Mouse (Mus musculus): ENCODE measurements at regions not wholly inside any gene's neighbourhood (a gene's known extent, or its start where the extent isn't known, plus 50 kb on each side); places are given as distances from the start of the nearest gene placed in this dataset.
"Not testable (repeated sequence)": the region's sequence is repeated elsewhere in the genome, so short reads cannot be mapped to it uniquely, and the experiment has no call there.

GRCm38 (mm10) chr3:80079801-80080418, 195.6 kb downstream of the Fam198b start:
- DNase-seq = peak; percentile 83

DNA sequence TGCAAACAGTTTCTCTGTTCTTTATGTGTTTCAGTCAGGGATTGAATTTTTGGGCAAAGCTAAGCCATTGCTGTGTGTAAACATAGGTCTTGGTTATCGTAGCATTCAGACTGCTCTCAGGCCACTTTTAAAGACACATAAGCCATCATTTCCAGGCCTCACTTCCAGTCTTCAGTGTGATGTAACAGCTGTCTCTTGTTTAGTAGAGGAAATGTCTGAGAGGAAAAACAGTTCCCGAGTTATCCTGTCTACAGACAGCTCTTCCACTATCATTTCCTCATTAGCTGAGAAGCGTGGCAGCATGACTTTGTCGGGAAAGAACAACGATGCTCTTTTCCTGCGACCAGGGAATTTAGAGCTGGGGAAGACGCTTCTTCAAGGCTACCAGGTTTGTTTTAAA, 196.9 kb downstream of the Fam198b start:
- DNase-seq = no peak

- no peak for DNase-seq
These were observed 198.6 kb downstream of the Fam198b start for GRCm38 (mm10) chr3:80082780-80083519.

GRCm38 (mm10) chr3:80084168-80084567, 199.8 kb downstream of the Fam198b start:
- DNase-seq = no peak

DNA sequence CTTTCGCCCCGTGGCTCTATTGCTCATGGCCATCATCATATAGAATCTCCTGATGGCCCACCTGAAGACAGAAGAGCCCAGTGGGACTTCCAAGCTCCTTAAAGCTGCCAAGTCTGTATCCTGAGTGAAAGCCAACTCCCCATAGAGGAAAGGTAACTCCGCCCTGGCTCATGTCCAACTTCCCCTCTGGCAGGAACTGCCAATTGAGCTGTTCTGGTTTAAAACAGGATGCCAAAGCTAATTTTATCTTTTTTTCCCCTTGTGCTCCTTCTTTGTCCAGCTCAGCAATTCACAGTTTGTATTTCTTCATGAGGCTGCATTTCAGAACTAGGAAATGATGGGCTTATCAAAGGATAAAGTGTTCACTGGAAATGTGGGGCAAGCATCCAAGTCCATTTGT, 215.3 kb downstream of the Fam198b start:
- DNase-seq = peak; percentile 54

GRCm38 (mm10) chr3:80120177-80120736, 235.9 kb downstream of the Fam198b start:
- DNase-seq = no peak

DNA sequence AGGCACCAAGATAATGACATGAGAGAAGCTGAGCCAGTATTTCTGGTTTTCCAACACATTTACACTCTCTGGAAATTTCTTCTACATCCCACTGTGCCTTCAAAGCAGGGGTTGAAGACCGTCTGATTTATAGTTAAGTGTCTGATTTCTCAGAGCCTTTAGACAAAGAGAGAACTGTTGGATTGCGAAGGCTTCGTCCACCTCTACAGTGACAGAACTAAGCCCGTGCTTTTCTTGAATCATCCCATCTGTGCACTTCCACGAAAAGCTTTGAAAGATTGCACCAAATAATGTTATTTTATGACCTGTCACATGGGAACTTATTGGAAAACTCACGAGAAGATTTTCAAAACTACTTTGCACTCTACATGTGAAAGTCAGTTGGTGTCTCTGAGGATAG, 239.3 kb downstream of the Fam198b start:
- no peak for DNase-seq

DNA sequence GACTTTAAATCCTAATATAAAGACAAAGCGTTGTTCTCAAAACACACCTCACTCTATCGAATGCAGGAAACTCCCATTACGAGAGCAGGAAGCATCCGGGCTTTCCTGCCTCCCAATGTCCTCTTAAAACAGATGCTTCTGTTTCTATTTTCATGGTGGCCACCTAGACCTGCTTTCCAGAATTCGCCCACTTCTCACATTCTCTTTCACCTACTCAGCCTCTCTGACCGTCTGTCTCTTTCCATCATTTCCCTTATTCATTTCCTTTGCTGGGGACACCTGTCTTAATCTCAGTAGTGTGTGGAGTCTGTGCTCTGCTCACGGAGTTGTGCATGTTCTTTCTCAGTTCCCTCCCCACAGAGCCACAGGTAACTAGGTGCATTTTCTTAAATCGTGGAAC, 240.3 kb downstream of the Fam198b start:
- DNase-seq = no peak

DNA sequence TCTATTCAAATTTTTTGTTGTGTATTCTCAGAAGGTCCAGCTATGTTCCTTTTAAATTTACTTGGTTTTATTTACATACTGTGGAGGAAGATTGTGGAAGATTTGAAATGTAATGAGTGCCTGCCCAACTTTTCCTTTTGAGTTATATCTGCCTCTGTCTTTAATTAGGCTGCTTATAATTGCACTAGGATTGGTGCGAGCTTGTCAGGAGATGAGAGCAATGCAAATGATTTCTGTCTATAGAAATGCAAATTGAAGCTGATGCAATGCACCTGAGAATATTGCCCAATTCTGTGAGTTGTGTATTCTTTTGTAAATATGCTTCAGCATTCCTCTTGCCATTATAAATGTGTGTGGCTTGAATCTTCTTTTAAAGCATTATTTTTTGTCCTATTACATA, 257.4 kb downstream of the Fam198b start:
- no peak for DNase-seq

GRCm38 (mm10) chr3:80160473-80160872, 276.1 kb downstream of the Fam198b start:
- no peak for DNase-seq

GRCm38 (mm10) chr3:80181749-80182148, 297.4 kb downstream of the Fam198b start:
- DNase-seq = no peak

DNA sequence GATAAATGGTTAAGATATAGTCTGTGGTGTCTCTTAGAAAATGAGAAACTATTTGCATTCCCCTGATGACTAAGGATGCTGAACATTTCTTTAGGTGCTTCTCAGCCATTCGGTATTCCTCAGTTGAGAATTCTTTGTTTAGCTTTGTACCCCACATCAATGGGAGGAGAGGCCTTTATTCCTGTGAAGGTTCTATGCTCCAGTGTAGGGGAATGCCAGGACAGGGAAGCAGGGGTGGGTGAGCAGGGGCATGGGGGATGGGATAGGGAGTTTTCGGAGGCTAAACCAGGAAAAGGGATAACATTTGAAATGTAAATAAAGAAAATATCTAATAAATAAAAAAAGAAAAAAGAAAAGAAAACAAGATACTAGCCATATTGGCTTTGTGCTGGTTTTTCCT, 297.8 kb downstream of the Fam198b start:
- DNase-seq = not testable (repeated sequence)

GRCm38 (mm10) chr3:80187406-80187805, 303.1 kb downstream of the Fam198b start:
- no peak for DNase-seq

GRCm38 (mm10) chr3:80200904-80201303, 316.6 kb downstream of the Fam198b start:
- DNase-seq = no peak

- peak; percentile 72 for DNase-seq
These were observed 320.5 kb downstream of the Fam198b start for GRCm38 (mm10) chr3:80204821-80205220.

GRCm38 (mm10) chr3:80205351-80205750, 321.0 kb downstream of the Fam198b start:
- DNase-seq = no peak

- no peak for DNase-seq
These were observed 322.7 kb downstream of the Fam198b start for GRCm38 (mm10) chr3:80207022-80207421.

DNA sequence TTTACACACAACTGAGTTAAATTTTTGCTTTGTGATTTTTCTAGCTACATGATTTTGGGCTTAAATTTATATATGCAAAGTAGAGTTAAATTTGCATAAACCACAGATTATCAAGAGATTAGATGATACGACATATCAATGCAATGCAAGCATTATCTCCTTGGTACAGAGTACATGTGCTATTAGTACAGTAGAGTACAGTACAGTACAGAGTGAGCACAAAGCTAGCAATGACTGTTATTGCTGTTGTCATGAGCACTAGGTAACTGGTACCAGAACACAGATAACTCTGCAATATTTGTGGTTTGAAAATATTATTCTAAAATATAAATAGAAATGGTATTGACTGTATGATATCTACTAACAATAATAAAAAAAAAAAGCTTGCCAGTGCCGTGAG, 323.7 kb downstream of the Fam198b start:
- DNase-seq = no peak

- no peak for DNase-seq
These were observed 325.3 kb downstream of the Fam198b start for GRCm38 (mm10) chr3:80209596-80209995.

GRCm38 (mm10) chr3:80211323-80212109, 327.2 kb downstream of the Fam198b start:
- DNase-seq = no peak

GRCm38 (mm10) chr3:80248611-80249010, 364.3 kb downstream of the Fam198b start:
- no peak for DNase-seq

- no peak for DNase-seq
These were observed 365.6 kb downstream of the Fam198b start for GRCm38 (mm10) chr3:80249974-80250373.

DNA sequence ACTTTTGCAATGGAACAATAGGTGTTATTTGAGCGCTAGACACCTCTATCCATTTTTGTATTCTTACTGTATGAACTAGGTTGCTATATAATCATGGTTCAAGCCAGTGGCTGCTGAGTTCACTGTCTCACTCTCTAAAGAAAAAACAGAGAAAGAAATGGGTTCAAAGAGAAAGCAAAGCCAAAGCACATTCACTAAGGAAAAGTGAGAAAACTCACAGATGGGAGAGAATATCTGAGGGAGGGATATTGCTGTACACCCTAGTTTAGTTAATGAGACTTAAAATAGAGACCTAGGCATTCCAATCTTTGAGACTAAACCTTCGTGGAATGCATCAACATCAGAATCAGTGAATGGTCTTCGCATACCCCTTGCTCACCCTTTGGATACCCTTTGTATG, 371.0 kb downstream of the Fam198b start:
- DNase-seq = no peak
